Mouse (Mus musculus) olfactory bulb, adult 2 months (tissue): ENCODE results near the gene Hp1bp3. TPM values are rescaled to one million over a fixed set of nuclear protein-coding genes. Genes with fewer than 3 reads are reported as not detected.

Experiments used
- H3K27ac ChIP-seq: fragments of 200-500 bp; 2 replicates; pipeline ENCODE4 v1.5.1; 2012; ENCODE audit warnings: low read depth, low read length; ENCODE audit not compliant: insufficient read depth
- H3K4me1 ChIP-seq: fragments of 200-500 bp; 2 replicates; pipeline ENCODE4 v1.6.1; 2012; ENCODE audit warnings: low read length; ENCODE audit not compliant: control insufficient read depth, insufficient read depth
- H3K4me3 ChIP-seq: fragments of 200-500 bp; 2 replicates; pipeline ENCODE4 v1.5.1; 2012; ENCODE audit warnings: mild to moderate bottlenecking, low read depth, low read length, moderate library complexity; ENCODE audit not compliant: insufficient read depth
- CTCF ChIP-seq: fragments of 200-500 bp; IDR thresholded peaks from 2 replicates; pipeline ENCODE4 v1.5.1; 2012; ENCODE audit warnings: low read depth, mild to moderate bottlenecking, low read length, moderate library complexity; ENCODE audit not compliant: insufficient read depth
- POLR2A ChIP-seq: fragments of 200-500 bp; IDR thresholded peaks from 2 replicates; pipeline ENCODE4 v1.6.1; 2012; ENCODE audit warnings: mild to moderate bottlenecking, low read depth, low read length, moderate library complexity; ENCODE audit not compliant: insufficient read depth
- WGBS: fragments of 180-500 bp; shearing (Covaris S2); methylation state at CpG from one replicate; pipeline ENCODE4 v1.1.7; 2018; 5-methylcytosine and 5-hydroxymethylcytosine counted together
- polyA plus RNA-seq: library from polyadenylated mRNA; stranded (reverse); fragments of >200 nt; gene quantifications from 2 replicates; pipeline ENCODE4 v1.2.4, GENCODE M21; 2012; ENCODE audit warnings: low replicate concordance; ENCODE audit not compliant: missing spikeins, insufficient read depth, insufficient read length

Hp1bp3 gene
- polyA plus RNA-seq, 1 experiment: 298 TPM

GRCm38 (mm10) chr4:138278346-138278745 lies 62.2 kb downstream of the Hp1bp3 start:
- H3K27ac ChIP-seq: no peak overlapping the region
- no peak for TF ChIP-seq POLR2A
- no peak for TF ChIP-seq CTCF
- 42% methylated on average over 7 of the region's 7 CpGs for WGBS
- H3K4me3 ChIP-seq: no peak overlapping the region
- peaks cover 11% of the 10 kb centered on the region for H3K4me1 ChIP-seq

GRCm38 (mm10) chr4:138282834-138283233 lies 66.7 kb downstream of the Hp1bp3 start:
- Histone ChIP-seq H3K27ac (no peak overlapping the region), H3K4me3 (no peak overlapping the region), H3K4me1 (peaks cover 11% of the 10 kb centered on the region)
- 20% methylated on average over 4 of the region's 4 CpGs for WGBS
- TF ChIP-seq POLR2A: no peak

GRCm38 (mm10) chr4:138286411-138286810 lies 70.3 kb downstream of the Hp1bp3 start:
- Histone ChIP-seq H3K27ac (no peak overlapping the region), H3K4me3 (no peak overlapping the region), H3K4me1 (no peaks in the 10 kb centered on the region)
- 93% methylated on average over 12 of the region's 12 CpGs for whole genome bisulfite sequencing
- no peak for TF ChIP-seq POLR2A
- no peak for TF ChIP-seq CTCF

GRCm38 (mm10) chr4:138288691-138289090 lies 72.6 kb downstream of the Hp1bp3 start:
- TF ChIP-seq POLR2A (no peak), CTCF (no peak)
- H3K4me1 ChIP-seq: peaks cover 4% of the 10 kb centered on the region
- H3K27ac ChIP-seq: no peak overlapping the region
- no peak overlapping the region for H3K4me3 ChIP-seq
- WGBS: 86% methylated on average over 7 of the region's 7 CpGs

GRCm38 (mm10) chr4:138292028-138292427 lies 75.9 kb downstream of the Hp1bp3 start:
- 88% methylated on average over 13 of the region's 13 CpGs for WGBS
- no peak overlapping the region for H3K4me3 ChIP-seq
- H3K4me1 ChIP-seq: peaks cover 9% of the 10 kb centered on the region
- no peak overlapping the region for H3K27ac ChIP-seq
- TF ChIP-seq POLR2A: no peak
- TF ChIP-seq CTCF: no peak

- no peak overlapping the region for H3K4me3 ChIP-seq
- no peak for TF ChIP-seq CTCF
- no peak for TF ChIP-seq POLR2A
- no peak overlapping the region for H3K27ac ChIP-seq
- H3K4me1 ChIP-seq: peaks cover 9% of the 10 kb centered on the region
- WGBS: 74% methylated on average over 18 of the region's 18 CpGs
Observed at GRCm38 (mm10) chr4:138293261-138293948, 77.3 kb downstream of the Hp1bp3 start.

- Histone ChIP-seq H3K4me3 (no peak overlapping the region), H3K4me1 (peaks cover 9% of the 10 kb centered on the region), H3K27ac (no peak overlapping the region)
- WGBS: 52% methylated on average over 12 of the region's 14 CpGs
- TF ChIP-seq POLR2A (no peak), CTCF (no peak)
Observed at GRCm38 (mm10) chr4:138293949-138294550, 78.0 kb downstream of the Hp1bp3 start.

Other genes starting within 250 kb of the Hp1bp3 start
- gene Eif4g3, start 223.3 kb upstream of the Hp1bp3 start, polyA plus RNA-seq: 382 TPM in 1 of 2 replicates, not detected in the other
- gene Sh2d5, start 34.1 kb downstream of the Hp1bp3 start, polyA plus RNA-seq: not detected in 2 replicates
- gene Kif17, start 34.1 kb downstream of the Hp1bp3 start, polyA plus RNA-seq: not detected in 2 replicates
- gene Ddost, start 88.4 kb downstream of the Hp1bp3 start, polyA plus RNA-seq: 218 TPM in 1 of 2 replicates, not detected in the other
- not detected in 2 replicates for gene Pink1, start 110.0 kb downstream of the Hp1bp3 start, polyA plus RNA-seq
- gene Cda, start 151.7 kb downstream of the Hp1bp3 start, polyA plus RNA-seq: not detected in 2 replicates
- not detected in 2 replicates for gene Fam43b, start 180.2 kb downstream of the Hp1bp3 start, polyA plus RNA-seq
- gene Mul1, start 218.4 kb downstream of the Hp1bp3 start, polyA plus RNA-seq: not detected in 2 replicates
- gene Camk2n1, start 238.0 kb downstream of the Hp1bp3 start, polyA plus RNA-seq: 114 and 206 TPM in 2 replicates